Mouse (Mus musculus) MEL-GATA-1-ER (cell line): ENCODE measurements around the gene Ppp1r37.

Experiments used
- DNase-seq: peaks from one replicate; pipeline ENCODE4 v3.0.0-alpha.2; 2012; ENCODE audit warnings: low read depth; ENCODE audit errors: extremely low read depth

The Ppp1r37 gene

DNA sequence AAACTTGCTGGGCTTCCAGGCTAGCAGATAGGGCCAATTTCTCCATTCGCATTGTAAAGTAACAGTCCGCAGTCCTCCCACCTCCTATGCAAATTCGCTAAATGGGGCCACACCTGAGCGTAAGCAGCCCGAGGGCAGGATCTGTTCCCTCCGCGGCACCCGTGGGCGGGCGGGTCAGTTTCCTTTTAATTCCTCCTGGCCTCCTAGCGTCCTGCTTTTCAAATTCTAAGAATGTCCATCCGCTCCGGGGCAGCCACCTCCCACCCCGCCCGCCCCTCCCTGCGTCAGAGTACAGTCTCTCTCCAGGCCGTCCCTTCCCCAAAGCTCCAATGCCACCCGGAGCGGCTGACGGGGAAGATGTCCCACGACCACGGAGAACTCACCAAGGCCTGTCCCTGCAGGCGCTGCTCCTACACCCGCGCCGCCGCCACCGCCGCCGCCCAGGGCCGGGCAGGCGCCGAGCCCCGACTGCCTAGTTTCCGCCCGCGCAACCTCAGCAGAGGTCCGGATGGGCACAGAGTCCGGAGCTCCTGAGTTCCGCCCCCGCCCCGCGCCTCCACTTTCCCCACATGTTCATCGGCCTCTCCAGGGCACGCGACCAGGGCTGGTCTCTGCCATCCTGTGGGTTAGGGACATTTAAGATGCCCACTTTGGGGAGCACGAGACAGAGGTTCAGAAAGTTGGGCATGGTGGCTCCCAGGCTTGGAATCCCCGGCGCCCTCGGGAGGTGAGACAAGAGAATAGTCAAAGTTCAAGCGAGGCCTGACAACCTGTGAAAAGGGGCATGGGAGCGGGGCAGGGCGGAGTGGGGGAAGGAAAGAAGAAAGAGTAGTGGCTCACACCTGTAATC, 10.3 kb upstream of the Ppp1r37 start:
- peak; percentile 43 for DNase-seq

DNA sequence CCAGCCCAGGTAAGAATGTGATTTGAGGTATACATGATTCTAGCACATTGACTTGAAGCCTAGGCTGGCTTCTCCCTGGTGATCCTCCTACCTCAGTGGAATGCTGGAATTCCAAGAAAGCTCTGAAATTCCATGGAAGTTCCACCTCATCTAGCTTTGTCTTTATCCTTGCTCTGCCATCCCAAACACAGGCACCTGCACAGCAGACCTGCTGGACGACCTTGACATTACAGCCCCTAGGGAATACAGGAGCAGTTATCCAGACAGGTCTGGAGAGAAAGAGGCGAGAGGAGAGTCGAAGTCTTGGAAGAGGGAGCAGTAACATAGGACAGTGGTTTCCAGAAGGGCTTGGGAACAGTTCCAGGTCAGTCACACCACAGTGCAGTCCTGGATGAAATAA, 6.8 kb upstream of the Ppp1r37 start:
- no peak for DNase-seq

DNA sequence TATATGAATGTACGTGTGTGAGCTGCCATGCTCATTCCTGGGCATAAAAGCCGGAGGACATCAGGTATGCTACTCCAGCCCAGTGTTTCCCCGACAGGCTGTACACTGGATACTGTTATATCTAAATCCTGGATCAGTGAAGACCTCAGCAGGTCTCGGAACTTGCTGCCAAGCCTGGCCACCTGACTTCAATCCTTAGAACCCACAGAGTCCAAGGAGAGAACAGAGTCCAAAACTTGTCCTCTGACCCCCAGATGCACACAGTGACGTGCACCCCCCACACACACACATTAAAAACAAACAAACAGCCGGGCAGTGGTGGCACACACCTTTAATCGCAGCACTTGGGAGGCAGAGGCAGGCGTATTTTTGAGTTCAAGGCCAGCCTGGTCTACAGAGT, 4.5 kb upstream of the Ppp1r37 start:
- no peak for DNase-seq

GRCm38 (mm10) chr7:19565803-19566202, 2.9 kb upstream of the Ppp1r37 start:
- DNase-seq, result no peak

DNA sequence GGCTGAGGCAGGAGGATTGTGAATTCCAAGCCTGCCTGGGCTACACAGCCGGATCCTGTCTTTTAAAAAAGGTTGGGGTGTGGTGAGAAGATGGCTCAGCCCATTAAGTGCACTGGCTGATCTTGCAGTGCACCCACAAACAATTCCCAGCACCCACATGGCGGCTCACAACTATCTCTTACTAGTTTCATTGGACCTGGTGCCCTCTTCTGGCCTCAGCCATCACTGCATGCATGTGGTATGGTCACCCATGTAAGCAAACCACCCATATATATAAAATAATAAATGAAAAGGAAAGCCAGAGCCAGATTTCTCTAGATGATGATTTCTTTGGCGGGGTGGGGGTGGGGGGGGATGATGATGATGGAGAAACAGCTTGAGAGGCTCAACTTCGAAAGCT, 1.6 kb upstream of the Ppp1r37 start:
- DNase-seq, result peak; percentile 28

DNA sequence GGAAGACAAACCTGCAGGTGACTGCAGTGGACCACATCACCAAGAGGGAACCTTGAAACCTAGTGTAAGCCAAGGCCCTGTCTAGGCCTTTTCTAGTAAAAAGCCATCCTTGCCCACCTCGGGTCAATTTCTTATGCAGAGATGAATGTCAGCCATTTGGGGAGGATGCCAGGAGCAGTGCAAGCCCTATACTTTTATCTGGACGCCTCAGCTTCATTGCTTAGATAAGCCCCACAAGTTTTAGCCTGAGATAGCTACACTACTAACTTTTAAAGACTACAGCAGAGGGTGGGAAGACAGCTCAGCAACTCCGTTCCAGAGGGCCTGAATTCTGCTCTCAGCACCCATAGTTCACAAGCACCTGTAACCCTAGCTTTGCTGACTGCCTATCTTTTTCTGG, 1.0 kb upstream of the Ppp1r37 start:
- peak; percentile 63 for DNase-seq

DNA sequence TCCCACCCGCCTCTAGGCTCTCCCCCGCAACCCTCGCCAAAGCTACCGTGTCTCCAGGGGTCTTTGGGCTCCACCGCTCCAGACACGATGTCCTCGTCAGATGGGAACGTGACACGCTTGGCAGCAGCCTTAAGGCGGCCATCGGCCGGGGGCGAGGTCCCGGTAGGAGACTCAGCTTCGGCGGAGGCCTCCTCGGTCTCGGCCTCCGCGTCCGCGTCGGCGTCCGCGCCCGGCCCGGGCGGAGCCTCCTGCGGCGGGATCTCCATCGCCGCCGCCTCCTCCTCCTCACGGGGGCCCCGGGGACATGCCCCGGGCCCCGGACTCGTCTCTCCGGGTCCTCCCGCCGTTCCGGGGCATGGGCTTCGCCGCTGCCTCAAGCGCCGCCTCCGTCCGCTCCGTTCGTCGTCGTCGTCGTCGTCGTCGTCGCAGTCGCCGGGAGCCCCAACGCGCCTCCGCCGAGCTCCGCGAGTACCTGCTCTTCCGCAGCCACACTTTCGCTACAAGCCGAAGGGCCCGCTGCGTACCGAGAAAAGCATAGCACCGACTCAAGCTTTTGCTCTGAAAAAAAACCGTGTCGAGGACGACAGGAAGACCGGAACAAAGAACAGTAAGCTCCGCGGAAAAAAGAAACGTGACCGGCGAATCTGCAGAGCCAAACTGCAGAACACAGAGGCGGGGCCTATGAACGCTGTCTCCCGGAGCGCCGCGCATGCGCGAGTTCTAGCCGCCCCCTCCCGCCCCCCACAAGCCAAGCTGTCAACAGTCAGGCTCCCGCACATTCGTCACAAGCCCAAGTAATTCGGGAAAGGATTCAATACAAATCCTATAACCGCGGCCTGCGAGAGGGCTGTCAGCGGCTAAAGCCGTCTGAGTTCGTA, 872 bp downstream of the Ppp1r37 start:
- peak; percentile 86 for DNase-seq

DNA sequence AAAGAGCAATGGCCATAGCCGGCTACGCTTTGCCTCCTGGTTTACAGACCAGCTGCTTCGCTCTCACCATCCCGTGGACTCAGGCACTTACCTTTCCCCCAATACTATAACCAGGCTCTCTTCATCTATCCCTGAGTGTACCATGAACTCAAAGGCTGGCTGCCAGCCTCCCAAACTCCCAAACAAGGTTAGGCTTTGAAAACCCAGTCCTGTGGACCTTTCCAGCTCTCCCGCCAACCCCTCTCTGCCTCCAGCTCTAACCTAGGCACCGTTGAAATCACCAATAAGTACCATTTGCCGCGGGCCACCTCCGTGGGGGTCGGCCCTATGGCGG, 1.5 kb downstream of the Ppp1r37 start:
- DNase-seq, result no peak

GRCm38 (mm10) chr7:19560491-19561260, 2.2 kb downstream of the Ppp1r37 start:
- no peak for DNase-seq

GRCm38 (mm10) chr7:19558965-19559364, 3.9 kb downstream of the Ppp1r37 start:
- no peak for DNase-seq

DNA sequence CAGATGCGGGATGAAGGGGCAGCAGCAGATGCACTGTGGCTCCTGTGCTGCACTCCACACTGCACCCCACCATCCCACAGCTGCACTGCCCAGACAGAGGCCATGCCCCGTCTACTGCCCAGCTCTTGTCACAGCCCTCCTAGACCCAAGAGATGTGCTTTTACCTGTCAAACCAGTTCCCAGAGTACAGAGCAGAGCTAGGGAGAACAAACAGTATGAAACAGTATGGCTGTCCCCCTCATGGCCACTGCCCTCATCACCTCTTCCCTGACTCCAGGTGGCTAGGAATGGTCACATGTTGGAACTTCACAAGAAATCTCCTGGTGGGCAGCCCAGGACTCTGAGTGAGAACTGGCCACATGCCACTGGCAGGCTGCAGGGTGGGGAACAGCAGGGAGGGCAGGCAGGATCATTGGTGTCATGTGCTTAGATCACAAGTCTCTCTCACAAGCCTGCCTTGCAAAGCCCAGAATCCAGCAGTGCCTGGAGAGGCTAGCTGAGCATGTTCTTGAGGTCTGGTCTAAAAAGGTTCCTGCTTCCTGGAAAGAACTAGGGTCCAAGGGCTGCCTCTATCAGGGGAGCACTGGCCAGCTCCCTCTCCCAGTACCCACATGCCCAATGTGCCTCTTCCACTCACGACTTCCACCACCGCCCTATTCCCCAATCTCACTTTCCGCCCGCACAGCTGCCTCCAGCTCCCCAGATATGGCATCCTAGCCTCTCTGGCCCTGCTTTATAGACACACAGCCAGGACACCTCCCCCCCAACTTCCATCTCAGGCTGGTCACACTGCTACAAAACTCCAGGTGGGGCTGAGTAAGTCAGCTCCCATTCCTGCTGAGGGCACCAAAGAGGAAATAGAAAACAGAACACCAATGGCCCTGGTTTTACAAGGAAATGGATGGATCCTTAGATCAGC, 4.6 kb downstream of the Ppp1r37 start:
- no peak for DNase-seq

DNA sequence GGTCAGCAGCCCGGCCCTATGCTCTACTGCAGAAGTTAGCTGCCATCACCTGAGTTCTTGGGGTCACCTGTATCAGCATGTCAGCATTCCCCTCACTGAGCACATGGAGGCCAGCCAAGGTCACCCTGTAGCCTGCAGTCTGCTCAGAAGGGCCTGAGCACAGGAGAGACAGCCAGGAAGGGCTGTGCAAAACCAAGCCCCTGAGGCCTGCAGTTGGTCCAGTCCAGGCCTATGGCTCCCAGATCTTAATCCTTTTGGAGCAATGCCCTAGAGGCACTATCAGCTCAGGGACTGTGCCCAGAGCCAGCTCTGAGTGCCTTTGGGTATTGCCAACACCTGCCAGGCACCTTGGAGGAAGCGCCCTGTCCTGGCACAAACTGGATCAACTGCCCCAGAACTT, 5.8 kb downstream of the Ppp1r37 start:
- DNase-seq, result no peak

- DNase-seq, result no peak
Observed at GRCm38 (mm10) chr7:19554168-19554567, 8.7 kb downstream of the Ppp1r37 start.

- DNase-seq, result no peak
Observed at GRCm38 (mm10) chr7:19552443-19552842, 10.4 kb downstream of the Ppp1r37 start.

GRCm38 (mm10) chr7:19551634-19552033, 11.2 kb downstream of the Ppp1r37 start:
- no peak for DNase-seq

DNA sequence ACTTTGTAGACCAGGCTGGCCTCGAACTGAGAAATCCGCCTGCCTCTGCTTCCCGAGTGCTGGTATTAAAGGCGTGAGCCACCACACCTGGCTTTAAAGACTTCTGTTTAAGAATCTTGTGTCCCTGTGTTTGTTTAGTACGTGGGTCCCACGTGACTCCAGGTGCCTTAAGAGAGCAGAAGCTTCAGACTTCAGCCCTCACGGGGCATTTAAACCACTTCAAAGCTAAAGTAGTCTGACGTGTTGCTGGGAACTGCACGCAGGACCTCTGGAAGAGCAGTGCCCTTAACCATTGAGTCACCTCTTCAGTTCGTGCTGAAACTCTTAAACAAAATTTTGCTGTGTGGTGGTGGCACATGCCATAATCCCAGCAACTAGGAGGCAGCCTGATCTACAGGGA, 13.5 kb downstream of the Ppp1r37 start:
- no peak for DNase-seq

DNA sequence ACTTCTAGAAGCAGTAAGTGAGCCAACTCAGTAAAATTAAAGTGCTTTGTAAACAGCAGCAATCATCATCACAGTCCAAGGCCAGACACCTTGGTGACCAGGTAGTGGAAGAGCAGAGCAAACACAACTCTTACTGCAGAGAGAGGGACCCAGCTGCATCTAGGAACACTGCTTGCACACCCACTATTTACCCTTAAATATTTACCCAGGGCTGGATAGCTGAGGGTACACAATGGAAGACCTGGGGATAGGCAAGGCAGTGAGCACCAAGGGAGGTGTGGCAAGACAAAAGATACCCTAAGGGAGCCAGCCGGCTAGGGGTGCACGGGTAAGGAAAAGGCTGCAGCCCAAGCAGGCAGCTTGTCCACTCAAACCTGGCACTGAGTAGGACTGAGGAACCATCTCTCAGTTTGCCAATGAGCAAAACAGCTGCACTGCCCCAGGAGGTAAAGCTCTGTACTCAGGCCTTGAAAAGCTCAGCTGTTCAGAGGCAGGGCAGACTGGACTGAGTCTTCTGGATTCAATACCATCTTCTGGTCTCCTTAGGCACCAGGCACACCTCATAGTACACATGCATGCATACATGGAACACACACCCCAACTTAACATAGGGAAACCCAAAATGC, 15.4 kb downstream of the Ppp1r37 start:
- DNase-seq, result no peak

DNA sequence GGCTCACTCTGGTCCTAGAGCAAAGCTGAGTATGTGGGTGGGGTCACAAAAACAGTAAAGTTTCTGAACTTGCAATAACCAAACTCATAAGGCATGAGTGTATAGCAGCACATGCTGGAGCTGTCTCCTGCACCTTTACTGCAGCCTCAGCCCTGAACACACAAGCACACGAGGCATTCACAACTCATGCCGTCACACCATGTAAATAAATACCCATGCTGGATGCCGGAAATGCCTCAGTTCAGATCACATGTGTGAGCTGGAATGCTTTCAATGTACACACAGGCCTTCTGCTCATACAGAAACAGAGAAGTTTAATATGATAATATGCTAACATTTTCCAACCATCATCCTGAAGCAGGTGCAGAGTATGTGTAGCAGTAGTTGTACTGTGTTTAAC, 16.9 kb downstream of the Ppp1r37 start:
- DNase-seq, result no peak

DNA sequence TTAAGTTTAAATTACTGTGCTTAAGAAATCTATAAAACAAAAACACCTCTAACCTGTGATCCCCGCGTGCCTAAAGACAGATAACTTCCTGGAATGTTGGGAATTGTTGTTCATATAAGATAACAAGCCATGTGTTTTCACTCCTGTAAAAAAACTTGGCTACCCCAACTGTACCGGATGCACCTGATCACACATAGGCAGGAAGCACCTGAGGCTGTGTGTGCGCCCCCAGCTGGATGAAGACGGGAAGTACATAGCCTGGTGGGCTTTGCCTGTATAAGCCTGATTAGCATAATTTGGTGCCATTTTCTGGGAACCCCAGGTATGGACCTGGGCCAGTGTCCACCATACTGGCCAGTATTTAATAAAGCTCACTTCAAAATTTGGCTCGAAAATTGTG, 19.3 kb downstream of the Ppp1r37 start:
- no peak for DNase-seq

DNA sequence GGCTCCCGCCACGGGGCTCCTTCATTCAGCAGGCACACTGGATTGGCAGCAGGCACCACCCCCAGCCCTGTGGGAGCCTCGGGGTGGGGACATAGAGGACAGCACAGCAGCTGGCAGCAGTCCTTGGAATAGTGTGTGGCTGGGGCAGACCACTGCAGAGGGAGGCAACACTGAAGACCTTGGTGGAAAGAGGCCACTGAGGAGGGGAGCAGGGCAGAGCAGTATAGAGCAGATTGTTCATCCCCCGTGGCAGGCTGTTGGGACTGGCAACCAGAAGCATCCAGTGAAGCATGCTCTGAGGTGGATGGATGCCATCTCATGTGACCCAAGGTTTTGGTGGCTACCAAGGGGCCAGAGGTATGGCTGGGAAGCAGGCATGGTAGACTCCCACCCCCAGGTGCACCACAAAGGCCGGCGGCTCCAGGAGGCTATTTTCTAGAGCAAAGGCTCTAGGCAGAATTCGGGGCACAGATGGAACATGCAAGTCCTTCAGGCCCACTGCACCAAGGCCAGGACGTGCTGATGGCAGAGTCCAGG, 20.7 kb downstream of the Ppp1r37 start:
- DNase-seq, result no peak
